Mouse (Mus musculus): ENCODE results near the gene Tcn2.

The Tcn2 gene

DNA sequence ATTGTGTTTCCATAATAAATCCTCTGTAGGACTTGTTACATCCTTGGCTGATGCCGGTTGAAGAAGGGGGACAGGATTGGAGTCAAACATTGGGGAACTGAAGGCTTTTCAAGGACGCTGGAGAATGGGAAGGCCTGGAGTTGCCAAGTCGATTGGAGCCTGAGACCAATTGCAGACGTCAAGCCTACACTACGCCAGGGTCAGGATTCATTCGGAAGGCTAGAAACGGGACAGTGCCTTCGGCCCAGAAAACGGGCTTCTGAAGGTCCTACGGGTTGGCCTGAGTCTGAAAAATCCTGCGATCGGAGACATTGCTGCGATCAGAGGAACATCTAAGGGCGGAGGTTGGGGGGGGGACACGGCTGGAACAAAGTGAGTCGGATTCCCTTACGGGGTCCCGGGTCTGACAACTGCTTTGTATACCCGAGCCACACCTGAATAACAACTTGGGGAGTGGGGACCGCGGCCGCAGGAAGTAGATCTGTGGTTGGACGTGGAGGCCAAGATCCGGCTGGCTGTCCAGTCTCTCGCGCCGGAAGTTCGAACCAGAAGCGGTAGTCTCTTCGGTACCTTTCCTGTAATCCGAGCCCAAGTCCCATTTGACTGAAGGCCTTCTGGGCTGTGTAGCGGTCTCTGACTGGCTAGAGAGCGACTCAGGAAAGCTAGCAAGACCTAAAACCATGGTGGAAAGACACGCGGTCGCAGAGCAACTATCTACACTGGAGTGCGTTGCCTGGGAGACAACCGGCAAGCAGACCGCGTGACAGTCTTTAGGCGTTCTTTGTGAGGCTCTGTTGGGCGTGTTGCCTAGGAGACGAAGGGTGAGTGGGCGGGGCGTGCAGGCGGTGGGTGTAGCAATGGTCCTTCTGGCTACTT, 37.3 kb downstream of the Tcn2 start, which contains the start of the genes 4921536K21Rik and Dusp18:
Gene 4921536K21Rik, minus strand, starts transcription at position 693 of the 876 bp plus-strand sequence.
Gene Dusp18, plus strand, starts transcription at position 835 of the 876 bp plus-strand sequence.
- peak; percentile 94 for DNase-seq (ENCODE audit: low read depth)

DNA sequence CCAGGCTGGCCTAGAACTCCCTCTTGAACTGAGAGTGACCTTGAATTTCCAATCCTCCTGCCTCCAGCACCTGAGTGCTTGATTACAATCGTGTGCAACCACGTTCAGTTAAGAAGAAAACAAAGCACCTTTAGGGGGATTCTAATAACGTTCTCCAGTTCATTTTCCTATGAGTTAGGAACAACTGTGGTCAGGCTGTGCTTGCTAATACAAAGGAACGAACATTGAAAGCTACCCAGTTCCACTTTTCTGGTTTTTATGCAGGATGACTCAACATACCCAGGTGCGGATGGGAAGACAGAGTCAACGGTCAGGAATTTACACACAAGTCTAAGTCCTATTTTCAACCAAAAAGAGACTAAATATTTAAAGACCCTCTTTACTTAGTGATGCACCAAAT, 38.0 kb downstream of the Tcn2 start:
- DNase-seq (ENCODE audit: low read depth): no peak

GRCm38 (mm10) chr11:3887331-3887730, 44.6 kb downstream of the Tcn2 start:
- DNase-seq (ENCODE audit: low read depth): no peak

DNA sequence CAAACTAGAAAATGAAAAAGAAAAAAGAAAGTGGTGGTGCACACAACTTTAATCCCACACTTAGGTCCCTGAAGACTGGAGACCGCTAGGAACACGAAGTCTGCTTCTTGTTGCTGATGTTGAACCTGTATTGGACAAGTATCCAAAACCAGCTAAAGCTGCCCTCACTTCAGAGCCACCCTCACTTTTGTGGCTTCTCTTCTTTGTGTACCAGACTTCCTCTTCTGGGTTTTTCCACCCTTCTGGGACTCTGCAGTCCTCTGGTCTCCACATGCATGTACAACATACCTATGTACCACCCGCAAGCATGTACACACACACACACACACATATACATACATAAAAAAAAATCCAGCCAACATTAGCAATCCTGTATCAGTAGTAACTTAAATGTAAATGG, 48.2 kb downstream of the Tcn2 start:
- no peak for DNase-seq (ENCODE audit: low read depth)

- DNase-seq (ENCODE audit: low read depth): peak; percentile 85
Observed at GRCm38 (mm10) chr11:3879836-3880235, 52.1 kb downstream of the Tcn2 start.

- no peak for DNase-seq (ENCODE audit: low read depth)
Observed at GRCm38 (mm10) chr11:3878660-3879059, 53.3 kb downstream of the Tcn2 start.

- DNase-seq (ENCODE audit: low read depth): no peak
Observed at GRCm38 (mm10) chr11:3876419-3876818, 55.5 kb downstream of the Tcn2 start.
